Mouse (Mus musculus) splenic B cell, adult 2 months (primary cell): ENCODE measurements at regions not wholly inside any gene's neighbourhood (a gene's known extent, or its start where the extent isn't known, plus 50 kb on each side); places are given as distances from the start of the nearest gene placed in this dataset.

Source experiments
- DNase-seq: peaks from one replicate; pipeline ENCODE4 v3.0.0-alpha.2; 2011; ENCODE audit warnings: low read depth, low spot score
- H3K27me3 ChIP-seq: 2 replicates; pipeline ENCODE4 v1.6.1; 2012; ENCODE audit warnings: mild to moderate bottlenecking, low read length, moderate library complexity, mixed read lengths; ENCODE audit not compliant: control insufficient read depth, poor library complexity, insufficient read depth, severe bottlenecking
- H3K36me3 ChIP-seq: 2 replicates; pipeline ENCODE4 v1.6.1; 2012; ENCODE audit warnings: mild to moderate bottlenecking, low read length, moderate library complexity, mixed read lengths; ENCODE audit not compliant: control insufficient read depth, poor library complexity, insufficient read depth, severe bottlenecking

DNA sequence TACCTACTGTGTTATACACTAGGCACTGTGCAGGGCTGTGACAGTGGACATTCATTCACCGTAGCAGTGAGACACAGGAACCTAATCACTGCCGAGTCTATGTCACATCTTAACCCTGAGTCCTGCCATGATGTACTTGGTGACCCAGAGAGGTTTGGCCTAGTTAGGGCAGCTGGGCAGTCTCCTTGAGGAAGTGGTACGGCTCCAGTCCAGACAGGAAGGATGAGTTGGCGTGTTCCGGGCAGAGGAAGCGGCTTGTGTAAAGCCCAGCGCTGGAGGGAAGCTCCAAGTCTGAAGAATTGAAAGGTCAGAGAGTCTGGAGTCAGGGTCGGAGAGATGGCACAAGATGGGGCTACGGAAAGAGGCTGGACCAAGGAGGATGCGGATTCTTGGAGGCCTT lies 99.4 kb upstream of the Smim15 start:
- no peak for DNase-seq
- no peaks in the 10 kb centered on the region for H3K27me3 ChIP-seq
- H3K36me3 ChIP-seq = no peaks in the 10 kb centered on the region

- Histone ChIP-seq H3K36me3 (no peaks in the 10 kb centered on the region), H3K27me3 (no peaks in the 10 kb centered on the region)
- no peak for DNase-seq
Observed at GRCm38 (mm10) chr13:107942979-107943378, 101.3 kb upstream of the Smim15 start.

DNA sequence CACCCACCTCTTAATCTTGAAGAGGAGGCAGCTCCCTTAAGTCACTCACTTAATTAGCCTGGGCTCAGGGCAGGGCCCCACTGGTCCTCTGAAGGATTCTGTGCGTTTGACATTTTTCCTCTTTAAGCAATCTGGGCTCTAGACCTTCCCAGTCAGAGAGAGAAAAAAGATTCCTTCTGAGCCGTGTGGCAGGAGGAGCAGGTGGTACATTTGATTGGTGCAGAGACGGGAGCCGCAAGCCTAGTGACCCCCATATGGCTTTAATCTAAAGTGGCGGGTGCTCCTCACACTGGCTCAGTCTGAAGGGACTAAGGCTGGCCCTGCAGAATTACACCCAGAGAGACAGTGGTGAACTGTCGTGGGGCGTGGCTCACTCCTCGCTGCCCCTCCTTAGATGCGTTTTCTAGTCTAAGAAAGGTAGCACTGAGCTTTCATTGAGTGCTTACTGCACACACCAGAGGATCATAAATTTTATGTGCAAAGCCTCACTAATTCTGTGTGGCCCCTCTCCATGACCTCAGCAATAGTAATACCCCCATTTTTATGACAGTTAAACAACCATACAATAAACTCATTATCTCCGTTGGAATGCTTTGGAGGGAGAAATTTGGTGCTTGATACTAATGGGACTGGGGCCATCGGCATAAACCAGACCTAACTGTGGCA lies 101.8 kb upstream of the Smim15 start:
- DNase-seq = no peak
- Histone ChIP-seq H3K36me3 (no peaks in the 10 kb centered on the region), H3K27me3 (no peaks in the 10 kb centered on the region)

GRCm38 (mm10) chr13:107939916-107940646 lies 104.2 kb upstream of the Smim15 start:
- H3K27me3 ChIP-seq = no peaks in the 10 kb centered on the region
- no peaks in the 10 kb centered on the region for H3K36me3 ChIP-seq
- DNase-seq = no peak

DNA sequence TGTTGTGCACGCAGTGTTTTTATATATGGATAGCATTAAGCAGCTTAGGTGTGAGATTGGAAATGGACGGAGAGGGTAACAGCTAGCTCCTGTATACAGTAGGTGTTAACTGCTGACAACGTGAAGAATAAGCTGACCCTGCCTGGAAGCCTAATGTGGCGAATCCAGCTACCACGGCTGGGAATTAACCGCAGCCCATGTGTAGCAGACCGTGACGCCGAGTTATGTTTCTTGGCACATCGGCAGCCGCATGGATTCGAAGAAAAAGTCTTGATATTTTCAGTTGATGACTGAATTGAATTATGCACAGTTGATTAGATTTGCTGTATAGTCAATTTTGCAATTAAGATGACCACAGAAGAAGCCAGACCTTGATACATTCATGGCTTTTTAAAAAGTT lies 108.6 kb upstream of the Smim15 start:
- no peaks in the 10 kb centered on the region for H3K36me3 ChIP-seq
- no peak for DNase-seq

GRCm38 (mm10) chr13:107934691-107935090 lies 109.6 kb upstream of the Smim15 start:
- Histone ChIP-seq H3K27me3 (no peaks in the 10 kb centered on the region), H3K36me3 (no peaks in the 10 kb centered on the region)
- no peak for DNase-seq

More for the DNA sequence above, 108.6 kb upstream of the Smim15 start:
- H3K27me3 ChIP-seq = no peaks in the 10 kb centered on the region

DNA sequence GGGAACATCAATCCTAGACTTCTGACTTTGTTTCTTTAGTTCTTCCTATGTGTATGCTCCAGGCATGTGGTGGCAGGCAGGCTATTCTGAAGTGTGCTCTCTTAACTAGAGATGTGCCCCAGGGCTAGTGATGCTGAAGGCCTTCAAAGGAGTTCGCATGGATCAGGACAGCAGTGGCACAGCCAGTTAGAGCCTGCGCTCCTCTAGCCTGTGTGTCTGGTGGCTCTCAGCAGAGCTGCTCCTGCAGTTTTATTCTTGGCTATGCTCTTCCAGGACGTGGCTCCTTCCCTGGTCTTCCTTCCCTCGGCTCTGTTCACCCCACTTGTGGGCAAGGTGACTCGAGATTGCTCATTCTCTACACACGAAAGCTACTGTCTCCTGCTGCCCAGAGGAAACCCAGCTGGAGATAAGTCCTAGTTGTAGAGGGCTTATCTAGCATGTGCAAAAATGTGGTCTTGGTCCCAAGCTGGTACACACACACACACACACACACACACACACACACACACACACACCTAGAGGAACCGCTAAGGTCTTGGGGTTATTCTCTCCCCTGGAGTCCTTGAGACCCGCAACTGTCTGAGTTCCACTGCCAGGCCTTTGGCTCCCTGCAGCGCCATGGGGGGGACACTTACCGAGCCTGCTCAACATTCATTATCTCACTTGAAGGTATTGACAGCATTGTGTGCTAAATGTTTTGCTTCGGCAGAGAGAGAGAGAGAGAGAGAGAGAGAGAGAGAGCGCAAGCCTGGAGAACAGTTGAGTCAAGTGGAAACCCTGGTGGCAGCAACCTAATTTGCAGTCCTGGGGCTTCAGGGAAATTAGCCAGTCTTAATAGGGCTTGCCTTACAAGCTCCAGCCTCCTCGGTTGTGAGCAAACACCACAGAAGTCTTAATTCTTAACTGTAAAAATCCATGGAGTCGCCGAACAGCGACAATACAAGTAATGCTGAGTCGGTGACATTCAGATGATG lies 110.4 kb upstream of the Smim15 start:
- no peak for DNase-seq
- Histone ChIP-seq H3K27me3 (no peaks in the 10 kb centered on the region), H3K36me3 (no peaks in the 10 kb centered on the region)

GRCm38 (mm10) chr13:107932423-107933032 lies 111.7 kb upstream of the Smim15 start:
- Histone ChIP-seq H3K36me3 (no peaks in the 10 kb centered on the region), H3K27me3 (no peaks in the 10 kb centered on the region)
- DNase-seq = no peak

DNA sequence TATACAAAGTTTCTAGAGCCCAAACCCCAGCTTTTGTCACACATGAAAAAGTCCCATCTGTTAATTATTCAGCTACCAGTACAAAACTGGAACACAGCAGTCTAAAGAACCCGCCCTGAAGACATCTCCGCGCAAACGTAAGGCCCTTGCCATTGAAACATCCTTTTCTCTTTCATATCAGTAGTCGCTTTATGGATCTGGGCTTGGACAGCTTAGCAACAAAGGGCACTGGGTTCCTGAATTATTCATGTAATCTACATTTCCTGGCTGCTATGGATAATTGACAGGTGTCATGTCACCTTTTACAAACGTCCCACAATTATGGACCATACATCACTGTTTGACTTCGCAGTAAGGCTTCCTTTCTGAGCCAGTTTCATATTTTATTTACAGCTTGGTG lies 113.0 kb upstream of the Smim15 start:
- Histone ChIP-seq H3K36me3 (no peaks in the 10 kb centered on the region), H3K27me3 (no peaks in the 10 kb centered on the region; the same call in 1 of the 2 replicates)
- DNase-seq = no peak

GRCm38 (mm10) chr13:107927499-107928215 lies 116.6 kb upstream of the Smim15 start:
- peak; percentile 26 for DNase-seq
- H3K27me3 ChIP-seq = no peaks in the 10 kb centered on the region; the same call in 1 of the 2 replicates
- H3K36me3 ChIP-seq = no peaks in the 10 kb centered on the region

- DNase-seq = no peak
- H3K27me3 ChIP-seq = no peaks in the 10 kb centered on the region; the same call in 1 of the 2 replicates
- H3K36me3 ChIP-seq = no peaks in the 10 kb centered on the region
Observed at GRCm38 (mm10) chr13:107925470-107925869, 118.8 kb upstream of the Smim15 start.

DNA sequence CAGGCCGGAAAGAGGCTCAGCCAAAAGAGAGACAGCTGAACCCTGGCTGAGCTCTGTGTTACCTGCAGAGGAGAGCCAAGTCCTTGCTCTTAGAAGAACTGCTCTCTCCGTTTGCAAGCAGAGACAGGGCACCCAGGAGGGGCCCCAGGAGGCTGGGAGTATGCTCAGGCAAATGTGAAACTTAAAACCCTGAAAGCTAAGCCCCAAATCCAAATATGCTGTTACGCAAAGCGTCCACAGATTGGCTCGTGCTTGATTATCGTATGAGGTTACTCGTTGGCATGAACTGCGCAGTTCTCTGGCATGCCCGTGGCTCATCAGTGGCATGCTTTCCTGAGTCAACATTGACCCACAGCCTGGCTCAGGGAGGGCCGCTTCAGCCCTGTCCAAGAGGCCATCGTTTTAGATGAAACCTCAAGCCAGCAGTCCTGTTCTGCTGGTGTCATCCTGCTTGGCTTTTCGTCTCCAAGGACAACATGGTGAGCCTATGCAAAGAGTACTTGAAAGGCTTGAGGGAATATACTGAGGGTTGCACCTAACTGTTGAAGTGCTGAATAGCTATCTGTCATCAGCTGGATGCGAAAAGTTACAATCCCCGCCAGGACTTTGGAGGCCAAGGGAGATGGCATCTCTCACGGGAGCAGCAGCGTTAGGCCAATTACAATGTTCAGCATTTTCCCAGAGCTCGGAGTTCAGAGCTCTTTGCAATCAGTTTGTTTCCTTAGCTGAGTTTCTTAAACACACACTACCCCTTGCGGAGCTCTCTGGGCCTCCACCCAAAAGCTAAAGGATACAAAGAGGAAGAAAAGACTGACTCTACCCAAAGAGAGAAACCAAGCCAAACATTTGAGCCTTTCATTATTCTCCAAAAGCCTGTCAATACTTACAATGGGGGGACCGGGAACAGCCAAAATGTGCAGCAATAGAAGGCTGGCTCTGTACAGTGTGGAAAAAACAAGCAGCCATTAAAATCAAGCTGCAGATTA lies 120.8 kb upstream of the Smim15 start:
- H3K27me3 ChIP-seq = no peaks in the 10 kb centered on the region; the same call in 1 of the 2 replicates
- no peak for DNase-seq
- H3K36me3 ChIP-seq = no peaks in the 10 kb centered on the region

DNA sequence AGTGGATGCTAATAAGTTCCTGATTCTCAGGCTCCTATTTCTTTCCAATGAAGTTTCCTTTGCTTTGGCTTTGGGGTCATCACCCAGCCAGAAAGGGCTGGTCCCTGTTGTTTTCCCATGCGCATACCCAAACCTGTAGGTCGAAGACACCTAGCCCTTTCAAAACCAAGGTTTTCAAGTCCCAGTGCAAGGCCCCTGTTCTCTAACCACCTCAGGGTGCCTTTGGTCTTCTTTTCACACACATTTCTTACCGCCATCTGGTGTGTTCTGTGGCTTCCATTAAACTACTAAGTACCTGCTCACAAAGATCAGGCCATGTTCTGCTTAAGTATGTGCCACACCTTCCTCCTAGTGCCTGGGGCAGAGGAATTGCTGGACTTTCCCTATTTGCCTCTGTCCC lies 124.8 kb upstream of the Smim15 start:
- Histone ChIP-seq H3K36me3 (no peaks in the 10 kb centered on the region), H3K27me3 (no peaks in the 10 kb centered on the region)
- no peak for DNase-seq
